Comparison of ENCODE assay signal across 21 mouse cellular contexts in the genomic region with DNA sequence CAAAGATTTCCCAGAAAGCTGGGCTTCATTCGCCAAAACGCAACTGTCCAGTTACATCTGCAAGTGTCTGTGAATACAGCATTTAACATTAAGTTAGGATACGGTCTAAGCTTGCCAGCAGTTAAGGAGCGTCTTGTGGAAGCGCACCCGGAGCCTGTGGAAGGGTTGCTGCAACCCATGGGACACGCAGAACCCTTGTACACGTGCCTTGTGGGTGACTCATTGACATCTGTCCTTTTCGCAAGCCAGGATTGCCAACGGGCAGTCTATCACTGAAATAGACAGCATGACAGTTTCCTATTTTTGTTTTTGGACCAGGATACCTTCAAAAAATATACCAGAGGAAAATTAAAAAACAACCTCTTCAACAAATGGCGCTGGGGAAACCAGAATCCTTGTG.
"Had no signal": no experiment of that assay in that cellular context is flagged by ENCODE, and none has a peak within 500 bp of the region (broad histone marks: within the 10 kb centered on the region; RNA-seq: fewer than 3 reads in every experiment).

No protein-coding gene starts in this region.

- DNase-seq: kidney, adult 8-10 months; kidney, postnatal 10 days; kidney, postnatal 36 days; liver; lung, adult 18-20 months; lung, postnatal 10 days; lung, postnatal 4 days; retina, postnatal 1 day; thymus, adult 2 months; thymus, postnatal 14 days; thymus, postnatal 4 days had no signal

- H3K27ac ChIP-seq: kidney, embryonic 15.5 days; limb, embryonic 10.5 days; limb, embryonic 13.5 days; liver, embryonic 12.5 days; liver, embryonic 15.5 days; lung, embryonic 15.5 days; midbrain, embryonic 12.5 days; neural tube, embryonic 13.5 days; stomach, postnatal 0 days had no signal

- H3K4me3 ChIP-seq: kidney, embryonic 15.5 days; limb, embryonic 10.5 days; limb, embryonic 13.5 days; liver, embryonic 12.5 days; liver, embryonic 15.5 days; lung, embryonic 15.5 days; midbrain, embryonic 12.5 days; myocyte; neural tube, embryonic 13.5 days had no signal

- H3K4me1 ChIP-seq: kidney, embryonic 15.5 days; limb, embryonic 10.5 days; limb, embryonic 13.5 days; liver, embryonic 12.5 days; liver, embryonic 15.5 days; lung, embryonic 15.5 days; midbrain, embryonic 12.5 days; neural tube, embryonic 13.5 days had no signal
